Mouse (Mus musculus) neural tube, embryonic 13.5 days (tissue): ENCODE data around the gene Itgav. TPM values are rescaled to one million over a fixed set of nuclear protein-coding genes. Genes with fewer than 3 reads are reported as not detected.

ENCODE experiments used
- ATAC-seq: fragments of 200-750 bp; cut with Nextera tagmentation; 2 replicates; pipeline ENCODE4 v1.8.0; 2017; ENCODE audit warnings: low read depth, mild to moderate bottlenecking, moderate TSS enrichment, moderate library complexity
- H3K27ac ChIP-seq: fragments of 300-500 bp; sonication (generic); replicated peaks from 2 replicates; pipeline ENCODE4 v1.5.1; 2015; ENCODE audit warnings: moderate library complexity, mild to moderate bottlenecking, inconsistent platforms
- H3K27me3 ChIP-seq: fragments of 300-500 bp; sonication (generic); 2 replicates; pipeline ENCODE4 v1.6.1; 2015; ENCODE audit warnings: mild to moderate bottlenecking, inconsistent platforms
- H3K36me3 ChIP-seq: fragments of 300-500 bp; sonication (generic); 2 replicates; pipeline ENCODE4 v1.6.1; 2015; ENCODE audit warnings: mild to moderate bottlenecking, inconsistent platforms
- H3K4me1 ChIP-seq: fragments of 300-500 bp; sonication (generic); replicated peaks from 2 replicates; pipeline ENCODE4 v1.6.1; 2015; ENCODE audit warnings: inconsistent platforms
- H3K4me2 ChIP-seq: fragments of 300-500 bp; sonication (generic); 2 replicates; pipeline ENCODE4 v1.6.1; 2015; ENCODE audit warnings: inconsistent platforms, mild to moderate bottlenecking, moderate library complexity
- H3K4me3 ChIP-seq: fragments of 300-500 bp; sonication (generic); 2 replicates; pipeline ENCODE4 v1.5.1; 2015; ENCODE audit warnings: mild to moderate bottlenecking, inconsistent platforms
- H3K9ac ChIP-seq: fragments of 300-500 bp; sonication (generic); 2 replicates; pipeline ENCODE4 v1.6.1; 2015; ENCODE audit warnings: moderate library complexity, mild to moderate bottlenecking, inconsistent platforms
- H3K9me3 ChIP-seq: fragments of 300-500 bp; sonication (generic); 2 replicates; pipeline ENCODE4 v1.6.1; 2016; ENCODE audit warnings: inconsistent platforms
- WGBS: fragments of 180-500 bp; shearing (Covaris S2); methylation state at CpG from one replicate; pipeline ENCODE4 v1.1.7; 2015; 5-methylcytosine and 5-hydroxymethylcytosine counted together
- polyA plus RNA-seq: library from polyadenylated mRNA; unstranded; fragments of >200 nt; fragmentation: Nextera tagmentation; extraction: Ambion mirVana; gene quantifications from 2 replicates; pipeline ENCODE4 v1.2.1, GENCODE M21; 2015

The Itgav gene
- polyA plus RNA-seq, 1 experiment from 2014 or later = 36.2 TPM

GRCm38 (mm10) chr2:83714783-83715182 lies 9.4 kb upstream of the Itgav start:
- H3K4me3 ChIP-seq = no peak overlapping the region
- H3K36me3 ChIP-seq = no peaks in the 10 kb centered on the region
- H3K4me1 ChIP-seq = peaks cover 10% of the 10 kb centered on the region
- WGBS = 8% methylated on average over 6 of the region's 6 CpGs
- H3K4me2 ChIP-seq = no peak overlapping the region
- no peak overlapping the region for H3K27ac ChIP-seq
- no peaks in the 10 kb centered on the region for H3K27me3 ChIP-seq
- no peaks in the 10 kb centered on the region for H3K9me3 ChIP-seq
- ATAC-seq = peak; percentile 43; the same call in 1 of the 2 replicates
- no peak overlapping the region for H3K9ac ChIP-seq

GRCm38 (mm10) chr2:83718341-83718740 lies 5.9 kb upstream of the Itgav start:
- Histone ChIP-seq H3K9ac (no peak overlapping the region), H3K36me3 (no peaks in the 10 kb centered on the region), H3K4me3 (no peak overlapping the region), H3K27ac (no peak overlapping the region), H3K4me1 (peaks cover 17% of the 10 kb centered on the region), H3K4me2 (no peak overlapping the region), H3K9me3 (no peaks in the 10 kb centered on the region), H3K27me3 (no peaks in the 10 kb centered on the region; the same call in 1 of the 2 replicates)
- no peak for ATAC-seq
- 93% methylated on average over 4 of the region's 4 CpGs for WGBS

- no peak for ATAC-seq
- Histone ChIP-seq H3K4me2 (no peak overlapping the region), H3K27me3 (no peaks in the 10 kb centered on the region; the same call in none of the 2 replicates), H3K36me3 (no peaks in the 10 kb centered on the region), H3K4me1 (peaks cover 27% of the 10 kb centered on the region), H3K9ac (no peak overlapping the region), H3K27ac (no peak overlapping the region), H3K9me3 (no peaks in the 10 kb centered on the region), H3K4me3 (no peak overlapping the region)
- WGBS = 88% methylated on average over 3 of the region's 3 CpGs
Measured at GRCm38 (mm10) chr2:83721635-83722034, 2.6 kb upstream of the Itgav start.

GRCm38 (mm10) chr2:83722936-83723335 lies 1.3 kb upstream of the Itgav start:
- Histone ChIP-seq H3K4me1 (peaks cover 27% of the 10 kb centered on the region), H3K4me3 (no peak overlapping the region), H3K9me3 (no peaks in the 10 kb centered on the region), H3K27me3 (no peaks in the 10 kb centered on the region; the same call in none of the 2 replicates), H3K36me3 (no peaks in the 10 kb centered on the region), H3K4me2 (peak overlapping the region; percentile 94; the same call in 1 of the 2 replicates), H3K27ac (peak overlapping the region; percentile 90; the same call in 1 of the 2 replicates), H3K9ac (no peak overlapping the region)
- ATAC-seq = no peak

GRCm38 (mm10) chr2:83723346-83723745 lies 851 bp upstream of the Itgav start:
- Histone ChIP-seq H3K4me1 (peaks cover 27% of the 10 kb centered on the region), H3K4me2 (peak overlapping the region; percentile 94), H3K27me3 (no peaks in the 10 kb centered on the region; the same call in none of the 2 replicates), H3K4me3 (peak overlapping the region; percentile 82; the same call in 1 of the 2 replicates), H3K9me3 (no peaks in the 10 kb centered on the region), H3K9ac (peak overlapping the region; percentile 83; the same call in 1 of the 2 replicates), H3K36me3 (no peaks in the 10 kb centered on the region), H3K27ac (peak overlapping the region; percentile 90)
- no peak for ATAC-seq
- 57% methylated on average over 2 of the region's 2 CpGs for WGBS

- 2% methylated on average over 44 of the region's 44 CpGs for WGBS
- Histone ChIP-seq H3K9ac (peak overlapping the region; percentile 83), H3K4me1 (peaks cover 27% of the 10 kb centered on the region), H3K9me3 (no peaks in the 10 kb centered on the region), H3K4me2 (peak overlapping the region; percentile 94), H3K27ac (peak overlapping the region; percentile 90), H3K4me3 (peak overlapping the region; percentile 82), H3K36me3 (no peaks in the 10 kb centered on the region), H3K27me3 (no peaks in the 10 kb centered on the region; the same call in none of the 2 replicates)
- peak; percentile 83 for ATAC-seq
Measured at GRCm38 (mm10) chr2:83724827-83725730, 882 bp downstream of the Itgav start.

- no peaks in the 10 kb centered on the region for H3K36me3 ChIP-seq
- H3K9ac ChIP-seq = 0 out of 2 replicates have a peak overlapping the region, but pooled peaks have one; percentile 83
- peak overlapping the region; percentile 94 for H3K4me2 ChIP-seq
- no peak overlapping the region for H3K27ac ChIP-seq
- peak overlapping the region; percentile 82 for H3K4me3 ChIP-seq
- H3K4me1 ChIP-seq = peaks cover 27% of the 10 kb centered on the region
- 70% methylated on average over 4 of the region's 4 CpGs for WGBS
- no peak for ATAC-seq
- no peaks in the 10 kb centered on the region; the same call in none of the 2 replicates for H3K27me3 ChIP-seq
- H3K9me3 ChIP-seq = no peaks in the 10 kb centered on the region
Measured at GRCm38 (mm10) chr2:83725796-83726195, 1.6 kb downstream of the Itgav start.

GRCm38 (mm10) chr2:83728238-83728682 lies 4.1 kb downstream of the Itgav start:
- H3K4me3 ChIP-seq = no peak overlapping the region
- H3K4me1 ChIP-seq = peaks cover 21% of the 10 kb centered on the region
- ATAC-seq = no peak
- 84% methylated on average over 4 of the region's 4 CpGs for WGBS
- no peak overlapping the region for H3K9ac ChIP-seq
- H3K27ac ChIP-seq = no peak overlapping the region
- H3K9me3 ChIP-seq = no peaks in the 10 kb centered on the region
- H3K36me3 ChIP-seq = no peaks in the 10 kb centered on the region
- no peak overlapping the region for H3K4me2 ChIP-seq
- no peaks in the 10 kb centered on the region; the same call in none of the 2 replicates for H3K27me3 ChIP-seq

GRCm38 (mm10) chr2:83729339-83729738 lies 5.1 kb downstream of the Itgav start:
- Histone ChIP-seq H3K9me3 (no peaks in the 10 kb centered on the region), H3K9ac (no peak overlapping the region), H3K27ac (no peak overlapping the region), H3K27me3 (no peaks in the 10 kb centered on the region; the same call in 1 of the 2 replicates), H3K4me1 (peaks cover 15% of the 10 kb centered on the region), H3K4me2 (no peak overlapping the region), H3K36me3 (no peaks in the 10 kb centered on the region), H3K4me3 (no peak overlapping the region)
- WGBS = 68% methylated on average over 5 of the region's 5 CpGs
- ATAC-seq = no peak

GRCm38 (mm10) chr2:83732896-83733295 lies 8.7 kb downstream of the Itgav start:
- Histone ChIP-seq H3K4me1 (no peaks in the 10 kb centered on the region), H3K36me3 (peaks cover 3% of the 10 kb centered on the region; the same call in 1 of the 2 replicates), H3K27ac (no peak overlapping the region), H3K4me2 (no peak overlapping the region), H3K4me3 (no peak overlapping the region), H3K27me3 (no peaks in the 10 kb centered on the region), H3K9ac (no peak overlapping the region), H3K9me3 (no peaks in the 10 kb centered on the region)
- ATAC-seq = no peak
- WGBS = 89% methylated on average over 4 of the region's 4 CpGs

GRCm38 (mm10) chr2:83733981-83734393 lies 9.8 kb downstream of the Itgav start:
- Histone ChIP-seq H3K9me3 (no peaks in the 10 kb centered on the region), H3K9ac (no peak overlapping the region), H3K27me3 (no peaks in the 10 kb centered on the region), H3K4me3 (no peak overlapping the region), H3K4me2 (no peak overlapping the region), H3K27ac (no peak overlapping the region), H3K4me1 (no peaks in the 10 kb centered on the region), H3K36me3 (peaks cover 3% of the 10 kb centered on the region; the same call in 1 of the 2 replicates)
- no peak for ATAC-seq
- WGBS = 94% methylated on average over 13 of the region's 13 CpGs

GRCm38 (mm10) chr2:83735276-83735675 lies 11.1 kb downstream of the Itgav start:
- H3K9me3 ChIP-seq = no peaks in the 10 kb centered on the region
- ATAC-seq = no peak

More at GRCm38 (mm10) chr2:83735276-83735675, 11.1 kb downstream of the Itgav start:
- no peak overlapping the region for H3K9ac ChIP-seq
- peaks cover 7% of the 10 kb centered on the region for H3K4me1 ChIP-seq
- WGBS = 89% methylated on average over 5 of the region's 5 CpGs
- H3K36me3 ChIP-seq = peaks cover 3% of the 10 kb centered on the region; the same call in 1 of the 2 replicates
- no peak overlapping the region for H3K4me3 ChIP-seq
- no peaks in the 10 kb centered on the region for H3K27me3 ChIP-seq
- H3K27ac ChIP-seq = no peak overlapping the region
- no peak overlapping the region for H3K4me2 ChIP-seq
